ENCODE assay signal across 22 mouse cellular contexts in the genomic region with DNA sequence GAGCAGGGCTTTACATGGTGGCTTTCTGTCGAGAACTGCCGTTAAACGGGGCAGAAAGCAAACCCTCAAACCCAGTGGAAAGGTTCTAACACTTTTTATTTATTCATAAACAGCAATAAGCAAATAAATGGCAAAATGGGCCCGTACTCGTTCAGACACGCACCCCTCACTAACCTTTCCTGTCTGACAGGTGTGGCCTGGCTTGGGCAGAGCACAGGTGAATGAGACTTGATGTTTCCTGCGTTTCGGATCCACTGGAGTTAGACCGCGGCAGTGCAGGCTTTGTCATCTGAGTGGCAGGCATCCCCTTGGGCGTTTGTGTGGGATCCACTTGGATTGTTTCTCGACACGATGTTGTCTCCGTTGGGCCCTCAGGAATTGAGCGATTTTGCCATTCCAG. TPM values are rescaled to one million over a fixed set of nuclear protein-coding genes. Genes with fewer than 3 reads are reported as not detected.
DNase-seq lines count a peak whose midpoint lies in the region; TF ChIP-seq lines count a peak whose summit lies in the region.
"Had no signal": no experiment of that assay in that cellular context is flagged by ENCODE, and none has a peak within 500 bp of the region (broad histone marks: within the 10 kb centered on the region; RNA-seq: fewer than 3 reads in every experiment).

No protein-coding gene starts in this region.

- in situ Hi-C loops in ES-E14 (cut with MboI; ENCODE audit: low sequenced_read_pairs in 2 of 2, unreplicated experiment in 2 of 2) = no loop called here

- peaks cover 6% of the 10 kb centered on the region for H3K27me3 ChIP-seq in E14TG2a.4 (ENCODE audit: insufficient read depth, low read length)
- H3K27me3 ChIP-seq: heart, embryonic 13.5 days; Patski had no signal

- no peak overlapping the region for H3K27ac ChIP-seq in ES-E14 (ENCODE audit: insufficient read depth, low read depth, low read length, poor library complexity, severe bottlenecking)
- H3K27ac ChIP-seq: gastrocnemius, adult 2 months; heart, embryonic 13.5 days; hindbrain, embryonic 14.5 days; hindbrain, postnatal 0 days had no signal

- no peak for DNase-seq in ES-E14 (ENCODE audit: low read depth, low spot score)
- DNase-seq in urinary bladder, postnatal 14 days (ENCODE audit: low spot score) = peak; percentile 61
- DNase-seq in layer of hippocampus, postnatal 14 days (ENCODE audit: low spot score in 2 of 2) = no peak
- DNase-seq in thymus, postnatal 14 days = no peak
- no peak for DNase-seq in embryo, embryonic 10.5 days (ENCODE audit: low spot score)
- DNase-seq: adrenal gland, adult 8-10 months; adrenal gland, postnatal 25 days; cerebellum, adult 11-12 months; cerebellum, adult 8-10 months; cerebellum, postnatal 10 days; cerebellum, postnatal 36 days; forebrain, postnatal 0 days; gastrocnemius, adult 2 months; gastrocnemius, postnatal 14 days; heart, adult 11 months; heart, postnatal 14 days; heart, postnatal 4 days had no signal

- H3K36me3 ChIP-seq in E14TG2a.4 (ENCODE audit: insufficient read depth, low read length) (no peaks in the 10 kb centered on the region), ES-E14 (ENCODE audit: control insufficient read depth, insufficient read depth, low read length, poor library complexity, severe bottlenecking) (no peaks in the 10 kb centered on the region)

- H3K4me1 ChIP-seq in E14TG2a.4 (replicated peaks; ENCODE audit: low read depth, low read length) = peaks cover 10% of the 10 kb centered on the region
- peaks cover 0 to 3% of the 10 kb centered on the region in 2 experiments; a peak in 1 of 4 replicates for H3K4me1 ChIP-seq in ES-E14 (ENCODE audit: control insufficient read depth in 2 of 2, insufficient read depth in 2 of 2, low read length in 2 of 2, poor library complexity in 1 of 2)

- H3K9ac ChIP-seq in ES-E14 (ENCODE audit: insufficient read depth, low read depth, low read length, poor library complexity, severe bottlenecking) = peak overlapping the region; percentile 31; the same call in 1 of the 2 replicates
- H3K9ac ChIP-seq: forebrain, postnatal 0 days; heart, embryonic 13.5 days; hindbrain, embryonic 14.5 days had no signal

- peak overlapping the region; percentile 20; the same call in 1 of the 2 replicates for H3K4me3 ChIP-seq in E14TG2a.4 (replicated peaks; ENCODE audit: low read length)
- 0 out of 4 replicates have a peak overlapping the region, but pooled peaks of 1 of the 2 experiments have one; percentile 17 for H3K4me3 ChIP-seq in ES-E14 (ENCODE audit: insufficient read depth in 1 of 2, low read depth in 1 of 2, low read length in 2 of 2, poor library complexity in 1 of 2, severe bottlenecking in 1 of 2)
- H3K4me3 ChIP-seq: gastrocnemius, adult 2 months; heart, embryonic 13.5 days had no signal

- H3K9me3 ChIP-seq in E14TG2a.4 (ENCODE audit: low read length) (no peaks in the 10 kb centered on the region), ES-E14 (ENCODE audit: control insufficient read depth, insufficient read depth, low read depth, low read length) (no peaks in the 10 kb centered on the region)
- H3K9me3 ChIP-seq: heart, embryonic 13.5 days had no signal

- no peak for TF ChIP-seq CTCF in E14TG2a.4 (conservative IDR thresholded peaks at IDR 0.05; ENCODE audit: low read length)

TF ChIP-seq in ES-E14, 5 proteins besides CTCF, POLR2A, EP300 and RAD21:
- TF ChIP-seq MAFK (IDR thresholded peaks at IDR 0.05; ENCODE audit: insufficient read depth, low read depth, low read length) = no peak
- TF ChIP-seq ZNF384 (IDR thresholded peaks at IDR 0.05; ENCODE audit: low read depth, low read length) = no peak
- no peak for TF ChIP-seq CHD2 (IDR thresholded peaks at IDR 0.05; ENCODE audit: low read depth, low read length)
- TF ChIP-seq HCFC1 (IDR thresholded peaks at IDR 0.05; ENCODE audit: borderline replicate concordance, insufficient read depth, low read length) = no peak
- no peak for TF ChIP-seq ZC3H11A (IDR thresholded peaks at IDR 0.05; ENCODE audit: borderline replicate concordance, low read depth, low read length)

RNA-seq across cellular contexts. Expression of gene Vps35, which starts 22.4 kb away (rescaled TPM):
- total RNA-seq in ES-E14 (2012; rRNA removed) = 74.8 and 109 TPM in 2 replicates
- total RNA-seq in layer of hippocampus, postnatal 14 days (2021) = 100 to 1,000 TPM; 135 to 142 TPM

RNA-seq across cellular contexts. Expression of gene Orc6, which starts 22.5 kb away (rescaled TPM):
- 60.7 and 105 TPM in 2 replicates for total RNA-seq in ES-E14 (2012; rRNA removed)
- 10 to 100 TPM; 35.0 to 35.3 TPM for total RNA-seq in layer of hippocampus, postnatal 14 days (2021)
